Mouse (Mus musculus) CH12.LX (cell line): ENCODE results near the gene Ablim1.

Experiments used
- CTCF ChIP-seq, 2 experiments: IDR thresholded peaks in 1 of 2; conservative IDR thresholded peaks in 1 of 2; 2 replicates each; pipeline ENCODE4 v1.5.1; 2011 to 2012; ENCODE audit warnings: low read depth in 2 of 2, low read length in 2 of 2, improper control_type of control experiment in 1 of 2, inconsistent platforms in 1 of 2, mild to moderate bottlenecking in 1 of 2, moderate library complexity in 1 of 2
- ELF1 ChIP-seq: IDR thresholded peaks from 2 replicates; pipeline ENCODE4 v1.6.1; 2014; ENCODE audit warnings: low read depth, mild to moderate bottlenecking, inconsistent platforms, low read length, improper control_type of control experiment
- EP300 ChIP-seq: IDR thresholded peaks from 2 replicates; pipeline ENCODE4 v1.6.1; 2011; ENCODE audit warnings: low read length, improper control_type of control experiment
- ETS1 ChIP-seq: conservative IDR thresholded peaks from 2 replicates; pipeline ENCODE4 v1.6.1; 2012; ENCODE audit warnings: low read depth, mild to moderate bottlenecking, inconsistent platforms, low read length, improper control_type of control experiment, moderate library complexity
- KAT2A ChIP-seq: IDR thresholded peaks from 2 replicates; pipeline ENCODE4 v1.6.1; 2012; ENCODE audit warnings: low read length, improper control_type of control experiment, inconsistent platforms; ENCODE audit not compliant: insufficient replicate concordance
- MAFK ChIP-seq: IDR thresholded peaks from 2 replicates; pipeline ENCODE4 v1.6.1; 2011; ENCODE audit warnings: low read length, improper control_type of control experiment; ENCODE audit not compliant: insufficient replicate concordance
- POLR2A ChIP-seq: IDR thresholded peaks from 2 replicates; pipeline ENCODE4 v1.6.1; 2011; ENCODE audit warnings: low read depth, mild to moderate bottlenecking, improper control_type of control experiment, low read length
- TCF12 ChIP-seq: IDR thresholded peaks from 2 replicates; pipeline ENCODE4 v1.6.1; 2014; ENCODE audit warnings: low read depth, mild to moderate bottlenecking, inconsistent platforms, low read length, improper control_type of control experiment

- TF ChIP-seq MAFK (no peak), TCF12 (no peak), EP300 (no peak), CTCF (conservative IDR thresholded peaks at IDR 0.05 in 1 of 2, IDR thresholded peaks at IDR 0.05 in 1 of 2; ENCODE audit: low read depth in 2 of 2, low read length in 2 of 2) (no peak), KAT2A (no peak), ELF1 (no peak), POLR2A (no peak), ETS1 (no peak)
These were observed 297.5 kb downstream of the Ablim1 start for GRCm38 (mm10) chr19:57016995-57017784.
